Mouse (Mus musculus) ovary, postnatal 10 days (tissue): Measurements from ENCODE around the gene Msh3.
"Not testable (repeated sequence)": the region's sequence is repeated elsewhere in the genome, so short reads cannot be mapped to it uniquely, and the experiment has no call there.

Experiments
- DNase-seq: peaks from one replicate; pipeline ENCODE4 v3.0.0; 2022; ENCODE audit warnings: low spot score

Gene Msh3

DNA sequence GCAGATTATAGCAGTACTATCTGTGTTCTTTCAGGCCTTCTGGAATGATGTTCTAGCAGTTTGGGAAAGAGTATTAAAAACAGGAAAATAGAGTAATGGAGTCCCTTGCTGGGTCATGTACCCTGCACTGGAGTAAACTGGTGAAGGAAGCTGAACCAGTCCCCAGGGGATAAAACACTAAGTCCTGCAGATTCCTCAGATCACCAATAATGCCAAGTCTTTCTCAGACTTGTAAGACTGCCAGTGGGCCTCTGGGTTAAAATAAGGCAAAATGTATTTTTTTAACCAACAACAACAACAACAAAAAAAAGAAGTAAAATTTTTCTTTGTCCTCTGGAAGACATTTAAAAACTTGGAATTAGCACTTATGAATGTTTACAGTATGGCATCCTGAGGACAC is 102.5 kb downstream of the Msh3 start:
- DNase-seq = no peak

DNA sequence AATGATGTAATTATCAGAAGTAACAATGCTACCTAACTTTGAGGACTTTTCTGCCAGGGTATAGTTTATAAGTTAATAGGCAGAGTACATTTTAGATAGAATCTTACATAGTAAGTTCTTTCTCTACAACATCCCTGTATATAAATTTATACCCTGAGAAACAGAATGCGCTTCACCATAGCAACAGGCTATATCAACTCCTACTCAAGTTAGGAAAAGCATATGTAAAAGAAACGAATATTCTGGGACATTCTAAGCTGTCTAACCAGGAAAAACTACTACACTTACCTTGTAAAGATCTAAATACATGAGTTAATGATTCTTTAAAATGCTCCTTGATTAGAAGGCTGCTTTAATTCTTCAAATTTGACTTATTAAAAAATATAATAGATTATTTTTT is 107.2 kb downstream of the Msh3 start:
- no peak for DNase-seq

GRCm38 (mm10) chr13:92246966-92247365 is 107.8 kb downstream of the Msh3 start:
- no peak for DNase-seq

GRCm38 (mm10) chr13:92244731-92245130 is 110.1 kb downstream of the Msh3 start:
- DNase-seq = no peak

DNA sequence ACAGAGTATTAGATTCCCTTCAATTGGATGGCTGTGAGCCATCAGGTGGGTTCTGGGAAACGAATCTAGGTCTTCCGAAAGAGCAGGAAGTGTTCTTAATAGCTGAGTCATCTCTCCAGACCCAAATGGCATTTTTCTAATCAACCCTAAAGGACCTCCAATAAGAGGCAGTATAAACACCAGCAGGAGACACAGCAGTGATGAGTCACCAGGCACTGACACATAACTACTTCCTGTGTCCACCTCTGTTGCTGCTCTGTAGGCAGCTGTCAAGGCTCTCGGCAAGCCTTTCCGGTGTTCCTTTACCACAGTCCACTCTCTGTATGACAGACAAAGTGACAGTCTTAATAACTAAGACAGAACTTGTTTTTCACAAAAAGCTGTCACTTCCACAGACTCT is 113.4 kb downstream of the Msh3 start:
- DNase-seq = no peak

DNA sequence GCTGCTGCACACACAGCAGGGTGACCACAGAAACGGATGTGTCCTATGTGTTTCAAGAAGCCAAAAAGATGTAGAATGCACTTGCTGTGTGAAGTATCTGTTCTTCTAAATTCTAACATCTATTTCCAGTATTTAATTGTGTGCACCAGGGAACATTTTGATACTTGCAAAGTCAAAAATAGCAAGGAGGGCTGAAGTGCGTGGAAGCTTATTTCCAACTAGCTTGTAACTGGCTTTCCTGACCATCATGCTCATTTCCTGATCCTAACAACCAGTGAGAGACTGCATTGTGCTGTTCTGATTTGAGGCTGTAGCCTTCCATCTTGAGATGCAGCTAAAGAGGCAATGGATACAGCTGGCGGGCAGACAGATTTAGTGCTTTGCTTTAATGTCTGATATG is 116.9 kb downstream of the Msh3 start:
- DNase-seq = no peak

DNA sequence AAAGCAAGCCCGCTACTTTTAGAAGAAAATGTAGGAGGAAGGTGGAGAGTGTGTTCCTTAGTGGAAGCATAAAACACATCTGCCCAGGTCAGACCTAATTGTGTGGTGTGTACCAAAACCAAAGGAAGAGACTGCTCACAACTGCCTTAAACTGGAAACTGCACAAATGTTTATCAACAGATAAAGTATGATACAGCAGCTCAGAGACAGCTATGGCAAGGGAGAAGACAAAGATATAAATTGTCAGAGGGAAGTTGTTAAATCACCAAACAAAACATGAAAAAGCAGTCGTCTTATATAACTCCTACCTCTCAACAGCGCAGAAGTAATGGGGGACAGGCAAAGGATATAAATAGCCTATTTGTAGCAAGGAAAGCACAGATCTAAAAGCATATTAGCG is 117.8 kb downstream of the Msh3 start:
- DNase-seq = no peak

DNA sequence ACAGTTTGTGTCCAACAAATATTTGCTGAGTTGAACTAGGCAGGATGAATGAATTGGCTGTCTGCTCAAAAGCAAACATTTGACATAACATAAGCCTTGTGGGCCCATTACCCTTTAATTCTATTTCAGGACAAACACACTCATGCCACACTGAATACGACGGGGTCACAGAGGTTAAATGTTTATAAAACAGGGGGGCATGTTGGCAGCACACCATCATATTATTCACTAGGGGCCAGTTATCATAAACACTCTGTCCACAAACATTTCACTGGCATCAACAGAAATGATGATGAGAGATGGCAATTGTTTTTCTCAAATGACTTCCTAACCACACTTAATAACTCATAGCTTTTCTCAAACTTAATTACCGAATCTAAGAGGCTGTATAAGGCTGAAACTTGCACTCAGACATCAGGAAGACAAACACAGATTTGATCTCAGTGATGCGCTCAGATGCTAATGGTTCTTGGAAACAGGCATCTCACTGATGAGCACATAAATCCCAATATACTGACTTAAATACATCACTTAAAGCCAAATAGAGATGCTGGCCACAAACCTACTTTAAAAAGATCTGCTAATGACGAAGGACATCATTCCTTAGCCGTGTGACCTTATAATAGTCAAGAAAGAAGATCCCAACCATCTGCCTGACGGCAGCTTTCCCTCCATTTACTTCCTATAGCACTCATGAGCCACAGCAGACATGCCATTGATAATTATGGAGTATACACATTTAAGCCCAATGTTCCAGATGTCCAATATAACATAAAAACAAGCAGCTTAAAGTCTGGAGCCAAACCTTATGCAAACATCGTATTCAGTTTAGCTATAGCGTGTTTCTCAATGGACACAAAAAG is 122.5 kb downstream of the Msh3 start:
- no peak for DNase-seq

GRCm38 (mm10) chr13:92228037-92228436 is 126.8 kb downstream of the Msh3 start:
- DNase-seq = no peak

DNA sequence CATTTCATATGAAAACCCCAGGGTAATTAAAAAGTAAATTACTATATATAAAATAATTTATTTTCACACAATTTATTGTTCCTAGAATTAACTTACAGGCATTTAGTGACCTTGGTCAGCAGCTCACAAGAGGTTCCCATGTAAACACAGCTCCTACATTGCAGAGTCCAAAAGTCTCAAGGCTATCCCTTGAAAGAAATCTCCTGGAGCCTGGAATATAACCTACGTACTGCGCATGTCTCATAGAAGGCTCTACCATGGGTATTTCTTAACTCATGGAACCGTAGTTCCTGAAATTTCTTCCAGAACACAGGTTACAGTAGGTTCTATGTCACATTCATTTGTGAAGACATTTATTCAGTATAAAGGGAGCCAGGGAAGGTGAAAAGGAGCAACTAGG is 131.2 kb downstream of the Msh3 start:
- DNase-seq = no peak

DNA sequence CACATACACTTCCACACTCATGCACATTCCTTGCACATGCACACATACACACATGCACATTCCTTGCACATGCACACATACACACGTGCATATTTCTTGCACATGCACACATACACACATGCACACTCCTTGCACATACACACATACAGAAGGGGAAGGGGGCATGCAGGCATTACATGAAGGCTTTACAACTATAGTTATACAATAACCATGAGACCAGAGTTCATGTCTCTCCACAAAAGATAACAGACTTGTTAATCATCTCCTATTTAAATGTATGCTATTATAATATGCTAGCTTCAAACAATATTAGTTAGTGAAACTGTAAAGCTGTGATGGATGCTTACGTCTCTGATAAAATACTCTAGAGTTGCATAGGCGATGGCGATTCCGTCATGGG is 132.0 kb downstream of the Msh3 start:
- no peak for DNase-seq

DNA sequence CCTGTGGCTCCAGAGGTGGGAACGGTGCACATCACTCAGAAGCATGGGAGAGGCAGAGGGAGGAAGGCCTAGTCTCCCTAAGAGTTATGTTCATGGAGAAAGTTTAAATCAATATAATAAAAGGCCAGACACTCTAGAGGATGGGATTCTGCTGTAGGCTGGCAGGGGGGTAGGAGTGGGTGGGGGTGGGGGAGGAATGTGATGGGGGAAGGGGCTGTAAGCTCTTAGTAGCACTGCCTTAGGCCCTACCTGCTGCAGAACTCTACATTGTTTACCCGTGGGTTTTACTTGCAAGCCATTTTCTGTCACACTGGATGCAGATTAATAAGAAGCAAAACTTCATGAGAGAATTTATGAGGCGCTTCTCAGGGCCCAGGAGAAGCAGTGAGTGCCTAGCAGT is 135.0 kb downstream of the Msh3 start:
- no peak for DNase-seq

- no peak for DNase-seq
Measured at GRCm38 (mm10) chr13:92217216-92217615, 137.6 kb downstream of the Msh3 start.

- no peak for DNase-seq
Measured at GRCm38 (mm10) chr13:92196860-92197259, 157.9 kb downstream of the Msh3 start.

- not testable (repeated sequence) for DNase-seq
Measured at GRCm38 (mm10) chr13:92193806-92194205, 161.0 kb downstream of the Msh3 start.

DNA sequence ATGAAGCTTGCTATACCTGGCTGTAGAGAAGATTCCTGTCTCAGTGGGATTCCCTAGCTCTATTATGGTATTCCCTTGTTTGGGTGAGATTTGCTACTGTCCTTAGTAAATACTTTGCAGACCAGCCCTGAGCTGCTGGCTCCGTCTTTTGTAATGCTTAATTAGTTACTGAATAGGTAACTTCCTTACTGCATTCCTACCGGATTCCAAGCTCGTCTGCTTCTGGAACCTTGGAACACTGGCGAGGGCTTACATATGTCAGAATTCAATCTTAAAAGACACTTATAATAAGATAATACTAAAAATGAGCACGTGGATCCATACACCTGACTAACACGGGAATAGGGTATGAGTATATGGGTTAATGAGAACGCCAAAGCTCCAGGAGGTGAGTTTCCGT is 182.1 kb downstream of the Msh3 start:
- DNase-seq = not testable (repeated sequence)
